Mouse (Mus musculus): ENCODE measurements around the gene Kcnj1. TPM values are rescaled to one million over a fixed set of nuclear protein-coding genes. Genes with fewer than 3 reads are reported as not detected.

Gene Kcnj1
- not detected in 2 replicates for polyA plus RNA-seq (2016; fragmentation: Nextera tagmentation; extraction: Ambion mirVana)

DNA sequence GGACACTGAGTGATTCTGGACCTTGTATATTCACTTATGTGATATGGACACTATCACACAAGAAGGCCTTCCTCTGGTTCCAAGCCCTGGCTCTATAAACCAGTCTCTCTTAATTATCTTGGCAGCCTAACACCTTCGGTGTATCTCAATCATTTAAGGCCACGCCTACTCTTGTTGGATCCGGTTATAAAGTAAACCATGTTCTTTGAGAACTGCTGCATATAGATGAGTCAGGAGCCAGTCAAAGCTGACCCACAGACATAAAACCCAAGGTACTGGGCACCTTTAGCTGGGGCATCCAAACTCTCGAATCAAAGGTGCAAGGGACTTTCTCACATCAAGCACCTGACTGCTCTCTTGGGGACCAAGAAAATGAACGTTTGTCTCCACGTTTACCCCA is at the start of gene Kcnj1:
TSS of gene Kcnj1 (plus strand) at position 292 of the 400 bp plus-strand sequence.
- H3K27me3 ChIP-seq (ENCODE audit: insufficient read depth, poor library complexity, severe bottlenecking) = no peaks in the 10 kb centered on the region
- WGBS = 77% methylated on average over 6 of the region's 6 CpGs
- no peak for DNase-seq (ENCODE audit: low spot score)

DNA sequence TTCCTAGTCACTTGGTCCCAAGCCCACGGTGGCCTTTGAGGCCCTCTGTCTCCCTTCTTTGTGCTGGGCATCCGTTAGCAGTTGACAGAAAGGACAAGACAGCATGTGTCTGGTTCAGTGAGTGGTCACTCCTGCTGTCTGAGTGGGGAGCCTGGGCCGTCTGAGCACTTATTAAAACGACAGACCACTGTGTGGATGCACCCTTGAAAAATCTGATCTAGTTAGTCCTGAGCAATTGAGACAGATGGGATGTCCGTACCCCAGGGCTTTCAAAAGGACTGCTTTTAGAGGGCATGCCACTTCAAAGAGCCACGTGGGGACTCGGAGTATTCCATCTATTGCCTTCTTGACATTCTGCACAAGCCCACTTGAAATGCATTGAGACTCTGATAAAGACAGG is 48.7 kb upstream of the Kcnj1 start:
- H3K27me3 ChIP-seq (ENCODE audit: insufficient read depth, poor library complexity, severe bottlenecking) = no peaks in the 10 kb centered on the region
- peaks cover 49% of the 10 kb centered on the region for H3K4me1 ChIP-seq
- H3K4me3 ChIP-seq = no peak overlapping the region
- H3K27ac ChIP-seq = peak overlapping the region; percentile 56; the same call in 1 of the 2 replicates
- peaks cover 28% of the 10 kb centered on the region for H3K36me3 ChIP-seq
- no peak for DNase-seq (ENCODE audit: low spot score)
- WGBS = 26% methylated on average over 7 of the region's 7 CpGs
- no peaks in the 10 kb centered on the region for H3K9me3 ChIP-seq

More for the DNA sequence above, at the start of gene Kcnj1:
- Histone ChIP-seq H3K4me1 (0 out of 2 replicates have a peak, but pooled peaks cover 4% of the 10 kb centered on the region), H3K36me3 (no peaks in the 10 kb centered on the region), H3K27ac (no peak within 1 kb of the TSS), H3K4me3 (no peak within 1 kb of the TSS), H3K9me3 (no peaks in the 10 kb centered on the region)

DNA sequence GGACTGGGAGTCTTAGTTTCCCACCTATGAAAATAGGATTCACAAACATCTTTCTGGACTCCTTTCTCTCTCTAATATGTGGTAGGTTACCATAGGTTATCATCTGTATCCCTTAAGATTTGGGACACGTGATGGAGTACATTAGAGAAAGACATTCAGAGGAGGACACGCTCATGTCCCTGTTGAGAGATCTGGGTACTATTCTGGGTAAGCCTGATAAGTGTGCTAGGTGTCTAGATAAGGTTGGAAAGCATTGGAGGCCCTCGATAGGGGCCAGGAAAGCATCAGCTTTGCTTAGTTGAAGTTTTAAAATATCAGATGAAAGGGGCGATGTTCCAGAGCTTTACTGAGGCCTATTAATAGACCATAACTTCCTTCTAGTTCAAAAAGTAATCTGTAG is 43.5 kb upstream of the Kcnj1 start:
- Histone ChIP-seq H3K4me3 (no peak overlapping the region), H3K27ac (no peak overlapping the region), H3K9me3 (no peaks in the 10 kb centered on the region), H3K36me3 (peaks cover 9% of the 10 kb centered on the region; the same call in 1 of the 2 replicates), H3K4me1 (peaks cover 34% of the 10 kb centered on the region), H3K27me3 (ENCODE audit: insufficient read depth, poor library complexity, severe bottlenecking) (no peaks in the 10 kb centered on the region)
- WGBS = 37% methylated on average over 4 of the region's 4 CpGs
- no peak for DNase-seq (ENCODE audit: low spot score)

DNA sequence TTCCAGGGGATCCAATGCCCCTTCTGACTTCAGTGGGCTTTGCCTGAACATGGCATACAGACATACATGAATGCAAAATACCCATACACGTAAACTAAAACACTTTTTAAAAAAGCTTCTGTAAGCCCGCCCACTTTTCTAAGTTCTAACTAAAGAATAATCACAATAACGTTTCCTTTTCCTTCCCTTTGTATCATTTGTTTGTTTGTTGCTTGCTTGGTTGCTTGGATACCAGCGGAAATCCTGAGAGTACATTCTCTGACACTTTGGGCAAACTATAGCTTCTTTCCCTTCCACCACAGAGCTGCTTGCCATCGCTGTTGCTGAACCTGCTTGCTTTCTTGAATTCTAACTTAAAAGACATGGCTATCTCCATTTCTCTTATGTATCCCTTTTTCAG is 41.1 kb upstream of the Kcnj1 start:
- no peaks in the 10 kb centered on the region for H3K27me3 ChIP-seq (ENCODE audit: insufficient read depth, poor library complexity, severe bottlenecking)
- H3K4me1 ChIP-seq = peaks cover 44% of the 10 kb centered on the region
- no peaks in the 10 kb centered on the region for H3K9me3 ChIP-seq
- peak overlapping the region; percentile 52; the same call in 1 of the 2 replicates for H3K27ac ChIP-seq
- no peak overlapping the region for H3K4me3 ChIP-seq
- no peak for DNase-seq (ENCODE audit: low spot score)
- H3K36me3 ChIP-seq = peaks cover 24% of the 10 kb centered on the region; the same call in 1 of the 2 replicates
- 69% methylated on average over 5 of the region's 5 CpGs for WGBS

DNA sequence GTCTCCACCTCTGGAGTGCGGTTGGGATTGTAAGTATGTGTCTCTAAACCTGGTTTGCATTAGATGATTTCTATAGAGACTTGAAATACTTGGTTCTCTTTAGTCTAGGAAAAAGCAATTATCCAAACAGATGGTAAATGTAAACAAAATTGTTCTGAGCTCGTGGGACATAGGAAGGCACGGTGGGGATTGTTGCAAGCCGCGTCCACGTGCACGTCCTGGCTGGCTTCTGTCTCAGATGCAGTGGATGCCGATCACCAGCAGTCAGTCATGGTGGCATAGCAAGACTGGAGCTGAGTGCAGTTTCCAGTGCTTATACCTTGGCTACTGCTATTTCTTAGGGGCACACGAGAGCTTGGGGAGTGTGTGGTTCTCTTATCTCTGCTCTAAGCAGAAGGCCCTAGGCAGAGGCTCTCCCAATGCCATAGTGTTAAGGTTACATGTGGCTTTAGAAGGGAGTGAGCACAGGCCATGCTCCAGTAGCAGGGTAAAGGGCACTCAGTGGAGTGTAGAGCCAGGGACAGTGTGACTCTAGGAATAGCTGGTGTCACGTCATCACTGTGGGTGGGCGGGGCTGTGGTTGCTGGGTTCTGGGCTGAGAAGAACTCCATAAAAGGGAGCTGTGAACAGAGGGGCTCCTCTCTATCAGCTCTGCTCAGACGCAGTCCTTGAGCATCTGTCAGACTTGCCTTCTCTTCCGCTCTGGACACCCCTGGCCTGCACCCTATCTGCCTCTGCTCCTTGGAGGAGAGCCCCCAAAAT is 36.7 kb upstream of the Kcnj1 start:
- Histone ChIP-seq H3K27me3 (ENCODE audit: insufficient read depth, poor library complexity, severe bottlenecking) (no peaks in the 10 kb centered on the region), H3K9me3 (no peaks in the 10 kb centered on the region), H3K27ac (peak overlapping the region; percentile 87), H3K4me3 (no peak overlapping the region), H3K4me1 (peaks cover 61% of the 10 kb centered on the region), H3K36me3 (peaks cover 28% of the 10 kb centered on the region; the same call in 1 of the 2 replicates)
- DNase-seq (ENCODE audit: low spot score) = peak; percentile 92
- WGBS = 62% methylated on average over 13 of the region's 13 CpGs

DNA sequence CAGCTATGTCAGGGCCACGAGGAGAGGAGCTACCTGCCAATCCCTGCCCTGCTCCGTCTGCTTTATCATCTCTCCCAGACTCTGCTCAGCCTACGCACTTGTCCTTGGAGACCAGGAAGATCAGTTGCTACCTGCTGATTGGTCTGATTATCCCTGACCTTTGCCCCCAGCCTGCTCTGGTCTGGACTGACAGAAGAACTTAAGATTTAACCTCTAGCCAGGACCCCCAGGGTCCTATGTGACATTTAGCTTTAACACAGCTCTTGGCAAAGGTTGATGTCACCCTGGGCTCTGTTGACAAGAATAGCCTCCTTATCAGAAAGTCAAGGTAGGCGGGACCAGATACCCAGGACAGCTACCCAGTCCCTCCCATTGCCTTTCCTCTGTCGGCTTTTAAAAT is 31.5 kb upstream of the Kcnj1 start:
- H3K27me3 ChIP-seq (ENCODE audit: insufficient read depth, poor library complexity, severe bottlenecking) = peaks cover 42% of the 10 kb centered on the region
- DNase-seq (ENCODE audit: low spot score) = peak; percentile 83
- no peaks in the 10 kb centered on the region for H3K9me3 ChIP-seq
- peaks cover 11% of the 10 kb centered on the region; the same call in 1 of the 2 replicates for H3K36me3 ChIP-seq
- H3K4me1 ChIP-seq = peaks cover 65% of the 10 kb centered on the region
- WGBS = 5% methylated on average over 5 of the region's 5 CpGs
- peak overlapping the region; percentile 90 for H3K27ac ChIP-seq
- H3K4me3 ChIP-seq = peak overlapping the region; percentile 68

DNA sequence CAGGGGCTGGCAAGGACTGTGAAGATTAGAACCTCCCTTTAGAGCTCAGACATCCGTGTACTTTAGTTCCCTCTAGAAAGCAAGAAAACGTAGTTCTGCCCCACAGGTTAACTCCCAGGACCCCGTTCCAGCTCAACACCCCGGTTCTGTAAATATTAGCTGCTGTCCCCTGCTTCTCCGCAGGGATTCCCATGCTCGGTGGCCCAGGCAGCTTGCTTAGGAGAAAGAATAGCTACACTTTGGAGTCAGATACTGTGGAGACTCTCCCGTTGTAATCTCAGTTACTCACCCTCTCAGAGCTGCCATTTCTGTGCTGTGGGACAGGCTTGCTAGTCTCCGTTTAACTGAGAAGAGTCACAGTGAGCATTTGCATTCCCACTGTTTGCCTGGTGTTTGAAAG is 29.4 kb upstream of the Kcnj1 start:
- Histone ChIP-seq H3K27me3 (ENCODE audit: insufficient read depth, poor library complexity, severe bottlenecking) (peaks cover 47% of the 10 kb centered on the region), H3K9me3 (no peaks in the 10 kb centered on the region), H3K4me1 (peaks cover 54% of the 10 kb centered on the region), H3K4me3 (peak overlapping the region; percentile 68), H3K27ac (peak overlapping the region; percentile 90), H3K36me3 (no peaks in the 10 kb centered on the region)
- DNase-seq (ENCODE audit: low spot score) = no peak
- 12% methylated on average over 8 of the region's 8 CpGs for WGBS

DNA sequence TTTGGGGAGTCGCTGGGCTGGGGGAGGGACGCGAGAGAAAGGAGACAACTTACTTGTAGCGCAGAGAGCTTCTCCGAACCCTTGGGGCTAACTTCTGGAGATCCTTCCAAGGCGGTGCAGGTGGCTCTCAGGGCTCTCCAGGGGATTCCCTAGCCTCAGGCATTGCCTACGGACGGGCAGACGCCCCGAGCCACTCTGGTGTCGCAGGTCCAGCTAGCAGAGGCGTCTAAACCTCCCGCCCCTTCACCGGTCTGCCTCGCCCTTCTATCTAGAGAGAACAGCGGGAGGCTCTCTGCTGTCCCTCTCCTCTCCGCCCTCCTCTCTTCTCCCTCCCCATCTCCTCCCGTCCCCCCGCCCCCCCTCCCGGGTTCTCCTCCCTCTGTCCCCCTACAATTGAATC is 28.2 kb upstream of the Kcnj1 start, which contains the start of gene Kcnj5:
TSS of gene Kcnj5 (minus strand) at position 300 of the 400 bp plus-strand sequence.
- DNase-seq (ENCODE audit: low spot score) = peak; percentile 89
- H3K27ac ChIP-seq = peak within 1 kb of the TSS; percentile 90
- H3K4me1 ChIP-seq = peaks cover 50% of the 10 kb centered on the region
- peaks cover 50% of the 10 kb centered on the region for H3K27me3 ChIP-seq (ENCODE audit: insufficient read depth, poor library complexity, severe bottlenecking)
- peak within 1 kb of the TSS; percentile 68 for H3K4me3 ChIP-seq
- no peaks in the 10 kb centered on the region for H3K9me3 ChIP-seq
- H3K36me3 ChIP-seq = no peaks in the 10 kb centered on the region
- under 1% methylated on average over 19 of the region's 20 CpGs for WGBS

DNA sequence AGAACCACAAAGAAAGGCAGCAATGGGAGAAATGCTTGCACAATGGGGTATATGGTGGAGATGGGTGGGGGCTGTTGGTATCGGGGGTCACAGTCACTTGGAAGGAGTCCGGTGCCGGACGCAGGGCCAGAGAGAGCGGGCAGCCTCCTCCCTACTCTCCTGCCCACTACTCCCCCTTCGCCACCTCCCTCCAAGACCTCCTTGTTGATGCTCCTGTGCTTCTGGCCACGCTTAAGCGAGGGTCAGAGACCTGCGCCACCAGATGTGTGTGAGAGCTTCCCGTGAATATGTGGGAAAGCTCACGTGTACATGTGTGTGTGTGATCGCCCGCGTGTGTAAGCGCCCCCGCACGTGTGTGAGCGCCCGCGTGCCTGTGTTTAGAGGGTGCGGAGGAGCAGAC is 27.8 kb upstream of the Kcnj1 start:
- H3K9me3 ChIP-seq = no peaks in the 10 kb centered on the region
- WGBS = 1% methylated on average over 21 of the region's 21 CpGs
- no peaks in the 10 kb centered on the region for H3K36me3 ChIP-seq
- H3K4me3 ChIP-seq = peak overlapping the region; percentile 68
- H3K27me3 ChIP-seq (ENCODE audit: insufficient read depth, poor library complexity, severe bottlenecking) = peaks cover 50% of the 10 kb centered on the region
- H3K27ac ChIP-seq = peak overlapping the region; percentile 90
- no peak for DNase-seq (ENCODE audit: low spot score)
- peaks cover 50% of the 10 kb centered on the region for H3K4me1 ChIP-seq

DNA sequence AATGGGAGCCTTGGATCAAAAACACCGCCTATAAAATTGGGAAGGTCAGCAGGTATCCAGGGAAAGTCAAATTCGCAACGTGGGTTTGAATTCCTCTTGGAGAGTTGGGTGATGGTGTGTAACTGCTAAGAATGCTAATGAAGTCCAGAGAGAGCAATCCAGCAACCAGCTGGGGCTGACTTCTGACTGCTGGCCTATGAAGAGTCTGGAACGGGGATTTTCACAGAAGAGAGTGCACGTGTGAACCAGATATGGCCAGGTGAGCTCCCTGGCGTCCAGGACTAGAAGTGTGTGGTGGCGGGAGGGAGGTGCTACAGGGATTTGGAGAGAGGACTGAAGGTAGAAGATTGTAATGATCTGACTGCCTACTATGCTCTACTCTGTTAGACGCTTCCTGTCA is 24.2 kb upstream of the Kcnj1 start:
- DNase-seq (ENCODE audit: low spot score) = no peak
- Histone ChIP-seq H3K4me3 (no peak overlapping the region), H3K4me1 (peaks cover 34% of the 10 kb centered on the region; the same call in 1 of the 2 replicates), H3K27me3 (ENCODE audit: insufficient read depth, poor library complexity, severe bottlenecking) (peaks cover 35% of the 10 kb centered on the region), H3K27ac (no peak overlapping the region), H3K36me3 (no peaks in the 10 kb centered on the region), H3K9me3 (no peaks in the 10 kb centered on the region)
- WGBS = 67% methylated on average over 8 of the region's 8 CpGs

DNA sequence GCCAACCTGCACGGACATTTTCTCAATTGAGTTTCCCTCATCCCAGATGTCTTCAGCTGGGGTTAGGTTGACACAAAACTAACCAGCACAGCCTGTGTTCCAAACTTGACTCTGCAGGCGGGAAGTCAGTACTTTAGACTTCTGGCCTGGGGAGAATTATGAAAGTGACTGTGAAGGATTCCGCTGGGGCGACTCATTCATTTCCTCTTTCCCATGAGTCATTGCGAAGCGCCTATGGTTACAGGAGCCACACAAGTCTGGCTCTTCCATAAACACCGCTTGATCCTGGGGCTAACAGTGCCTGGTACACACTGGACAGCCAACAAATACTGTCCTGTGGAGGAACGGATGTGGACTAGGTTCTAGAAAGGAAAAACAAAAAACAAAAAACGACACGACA is 22.9 kb upstream of the Kcnj1 start:
- peaks cover 29% of the 10 kb centered on the region; the same call in 1 of the 2 replicates for H3K4me1 ChIP-seq
- 84% methylated on average over 10 of the region's 10 CpGs for WGBS
- no peak overlapping the region for H3K27ac ChIP-seq
- peaks cover 23% of the 10 kb centered on the region for H3K27me3 ChIP-seq (ENCODE audit: insufficient read depth, poor library complexity, severe bottlenecking)
- no peaks in the 10 kb centered on the region for H3K9me3 ChIP-seq
- no peak overlapping the region for H3K4me3 ChIP-seq
- no peaks in the 10 kb centered on the region for H3K36me3 ChIP-seq
- no peak for DNase-seq (ENCODE audit: low spot score)

DNA sequence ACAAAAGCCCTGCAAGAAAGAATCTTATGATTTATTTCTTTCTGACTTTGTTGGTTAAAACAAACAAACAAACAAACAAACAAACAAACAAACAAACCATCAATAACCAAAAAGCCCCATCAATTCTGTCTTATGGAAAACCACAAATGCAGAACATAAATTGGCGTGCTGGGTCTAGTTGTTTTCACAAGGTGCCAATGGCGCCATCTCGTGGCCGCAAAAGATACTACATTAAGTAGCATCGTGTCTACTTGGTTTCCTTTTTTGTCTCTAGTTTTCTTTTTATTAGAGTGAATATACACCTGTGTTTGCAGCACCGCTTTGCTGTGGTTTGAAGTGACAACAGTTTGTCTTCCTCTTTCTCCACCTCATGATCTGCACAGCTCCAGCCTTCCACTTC is 22.0 kb upstream of the Kcnj1 start:
- WGBS = 4% methylated on average over 6 of the region's 6 CpGs
- Histone ChIP-seq H3K36me3 (no peaks in the 10 kb centered on the region), H3K4me3 (no peak overlapping the region), H3K27ac (no peak overlapping the region), H3K4me1 (peaks cover 22% of the 10 kb centered on the region; the same call in 1 of the 2 replicates), H3K9me3 (no peaks in the 10 kb centered on the region), H3K27me3 (ENCODE audit: insufficient read depth, poor library complexity, severe bottlenecking) (peaks cover 13% of the 10 kb centered on the region)
- DNase-seq (ENCODE audit: low spot score) = peak; percentile 84

DNA sequence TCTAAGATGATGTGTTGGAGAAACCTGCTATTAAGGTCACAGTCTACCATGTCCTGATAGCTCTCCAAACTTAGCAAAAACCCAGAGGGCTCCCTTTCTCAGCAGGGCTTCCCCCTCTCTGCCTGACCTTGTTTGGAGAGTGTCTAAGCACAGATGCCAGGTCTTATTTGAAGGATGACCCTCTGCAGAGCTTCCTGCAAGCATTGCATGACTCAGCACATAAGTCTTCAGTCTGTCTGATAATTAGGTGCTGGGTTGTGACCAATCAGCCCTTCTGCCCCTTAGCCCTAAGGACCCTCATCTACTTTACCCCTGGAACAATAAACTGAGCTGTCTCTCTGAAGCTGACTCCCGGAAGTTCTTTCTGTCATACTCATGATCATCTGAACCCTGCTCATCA is 11.5 kb upstream of the Kcnj1 start:
- Histone ChIP-seq H3K36me3 (no peaks in the 10 kb centered on the region), H3K27me3 (ENCODE audit: insufficient read depth, poor library complexity, severe bottlenecking) (no peaks in the 10 kb centered on the region), H3K27ac (no peak overlapping the region), H3K4me3 (no peak overlapping the region), H3K4me1 (peaks cover 8% of the 10 kb centered on the region), H3K9me3 (no peaks in the 10 kb centered on the region)
- DNase-seq (ENCODE audit: low spot score) = no peak
- WGBS = 81% methylated on average over 1 of the region's 1 CpGs

Data from heart, embryonic 10.5 days (tissue).